Mouse (Mus musculus) liver, adult 2 months (tissue): ENCODE measurements at regions not wholly inside any gene's neighbourhood (a gene's known extent, or its start where the extent isn't known, plus 50 kb on each side); places are given as distances from the start of the nearest gene placed in this dataset.

Experiments
- CTCF ChIP-seq: fragments of 200-500 bp; IDR thresholded peaks from 2 replicates; pipeline ENCODE4 v1.5.1; 2011; ENCODE audit warnings: low read depth, low read length, control low read depth
- POLR2A ChIP-seq: fragments of 200-500 bp; IDR thresholded peaks from 2 replicates; pipeline ENCODE4 v1.6.1; 2011; ENCODE audit warnings: low read length, control low read depth; ENCODE audit not compliant: insufficient read depth; ENCODE audit errors: extremely low read depth

DNA sequence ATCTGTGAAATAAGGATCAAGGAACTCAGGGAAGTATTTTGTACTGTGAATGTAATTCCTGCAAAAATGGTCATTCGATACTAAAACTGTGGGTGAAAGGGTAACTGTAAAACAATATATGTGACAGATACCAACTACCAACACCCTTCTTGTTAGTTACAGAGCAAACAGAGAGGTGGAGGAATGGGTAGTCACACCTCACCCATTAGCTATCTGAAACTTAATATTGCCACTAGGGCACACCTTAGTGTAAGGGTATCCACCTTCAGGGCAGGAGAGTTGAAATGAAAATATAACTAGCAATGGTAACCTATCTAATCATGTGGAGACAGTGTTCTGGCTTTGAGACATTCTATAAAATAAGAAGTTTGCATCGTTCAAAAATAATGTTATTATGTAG, 126.2 kb downstream of the Klf6 start:
- TF ChIP-seq POLR2A: no peak
- TF ChIP-seq CTCF: no peak
